Mouse (Mus musculus): Measurements from ENCODE around the gene C6.

C6 gene

DNA sequence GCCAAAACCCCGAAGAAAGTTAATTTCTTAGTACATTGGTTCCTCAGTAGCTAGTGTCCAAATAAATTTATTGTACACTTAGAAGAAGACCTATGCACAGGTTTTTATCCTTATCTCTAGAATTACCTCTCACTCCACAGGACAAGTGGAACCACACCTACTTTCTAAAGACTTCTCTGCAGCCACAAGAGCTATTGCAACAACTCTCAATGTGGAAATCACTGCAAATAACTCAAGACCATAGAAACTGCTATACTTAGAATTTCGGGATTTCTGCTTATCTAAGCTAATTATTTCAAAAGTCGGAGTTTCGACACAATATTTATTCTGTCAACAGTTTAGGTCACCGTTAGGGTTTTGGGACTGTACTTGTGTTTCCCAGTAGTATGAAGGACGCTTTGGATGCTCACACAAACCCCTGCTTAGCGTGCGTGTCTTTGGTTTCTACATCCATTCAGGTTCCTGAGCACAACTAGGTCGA is at the start of gene C6:
TSS of gene C6 (plus strand) at position 346 of the 481 bp plus-strand sequence.
- DNase-seq (ENCODE audit: low read depth, low spot score), result no peak

DNA sequence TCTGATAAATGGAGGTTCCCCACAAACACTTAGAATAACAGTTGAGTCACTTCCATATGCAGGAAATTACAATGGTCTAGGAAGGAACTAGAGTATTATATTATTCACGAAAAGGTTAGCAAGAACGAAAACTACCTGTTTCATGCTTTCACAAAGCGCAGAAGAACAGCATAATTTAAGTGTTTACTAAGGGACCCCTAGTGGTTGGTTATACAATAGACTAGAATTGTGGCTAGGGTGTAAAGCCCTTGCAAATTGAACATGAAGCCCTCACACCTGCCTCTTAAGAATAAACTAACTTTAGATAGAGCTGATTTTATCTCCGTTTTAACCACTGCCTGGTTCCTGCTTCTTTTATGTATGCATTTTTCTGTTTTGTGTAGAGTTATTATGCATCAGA is 29.4 kb upstream of the C6 start:
- no peak for DNase-seq (ENCODE audit: low read depth, low spot score)

DNA sequence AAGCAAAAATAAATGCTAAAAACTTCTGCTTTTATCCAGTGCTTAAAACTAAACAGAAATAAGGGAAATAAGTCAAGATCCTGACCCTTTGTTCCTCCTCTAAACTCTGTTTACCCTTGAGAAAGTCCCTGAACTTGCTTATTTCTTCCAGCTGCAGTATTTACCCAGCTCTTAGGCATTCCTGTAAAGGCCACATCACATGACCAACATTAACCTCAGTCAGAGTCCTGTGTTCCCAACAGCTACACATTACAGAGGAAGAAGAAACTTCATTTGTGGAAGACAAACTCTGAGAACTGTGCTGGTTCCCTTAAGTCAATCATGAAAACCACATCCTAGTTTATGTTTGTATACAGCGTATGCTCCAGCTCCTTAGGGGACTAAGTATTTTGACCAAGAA is 7.2 kb downstream of the C6 start:
- DNase-seq (ENCODE audit: low read depth, low spot score), result no peak

DNA sequence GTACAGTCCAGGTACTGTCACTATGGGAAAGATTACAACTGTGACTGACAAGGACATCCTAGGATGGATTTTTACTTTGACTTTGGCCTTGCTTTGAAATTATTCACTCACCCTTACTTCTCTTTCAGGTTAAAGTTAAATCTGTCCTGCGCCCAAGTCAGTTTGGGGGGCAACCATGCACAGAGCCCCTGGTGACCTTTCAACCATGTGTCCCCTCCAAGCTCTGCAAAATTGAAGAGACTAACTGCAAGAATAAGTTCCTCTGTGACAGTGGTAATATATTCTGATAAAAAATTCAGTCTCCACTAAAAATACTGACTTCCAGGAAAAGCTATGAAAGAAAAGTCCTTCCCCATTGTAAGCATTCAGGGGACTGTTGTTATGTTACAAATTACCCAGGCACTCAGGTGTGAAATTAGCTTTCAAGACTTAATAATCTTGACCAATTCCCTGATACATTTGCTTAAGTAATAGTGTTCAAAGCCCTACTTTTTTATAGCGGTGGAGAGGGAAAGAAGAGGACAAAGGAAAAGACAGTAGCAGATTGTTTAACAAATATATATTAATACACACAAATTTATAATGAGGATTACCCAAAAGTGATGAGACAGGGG is 8.1 kb downstream of the C6 start:
- no peak for DNase-seq (ENCODE audit: low read depth, low spot score)

DNA sequence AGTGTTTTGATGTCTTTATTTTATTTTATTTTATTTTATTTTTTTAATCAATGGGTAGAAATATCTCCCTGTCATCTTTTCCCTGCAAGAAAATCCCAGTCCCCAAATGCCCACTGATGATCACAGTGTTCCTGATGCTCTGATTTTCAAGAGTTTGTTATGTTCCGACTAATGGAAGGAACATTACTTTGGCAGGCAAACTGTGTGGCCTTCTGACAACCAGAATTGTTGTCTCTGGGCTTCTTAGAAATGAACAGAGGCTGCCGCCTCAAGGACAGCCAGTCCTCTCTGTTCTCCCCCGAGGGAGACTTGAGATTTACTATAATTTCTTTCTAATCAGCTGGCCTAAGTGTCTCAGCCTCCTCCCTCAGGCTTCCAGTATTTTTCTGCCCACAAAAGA is 20.7 kb downstream of the C6 start:
- DNase-seq (ENCODE audit: low read depth, low spot score), result no peak

DNA sequence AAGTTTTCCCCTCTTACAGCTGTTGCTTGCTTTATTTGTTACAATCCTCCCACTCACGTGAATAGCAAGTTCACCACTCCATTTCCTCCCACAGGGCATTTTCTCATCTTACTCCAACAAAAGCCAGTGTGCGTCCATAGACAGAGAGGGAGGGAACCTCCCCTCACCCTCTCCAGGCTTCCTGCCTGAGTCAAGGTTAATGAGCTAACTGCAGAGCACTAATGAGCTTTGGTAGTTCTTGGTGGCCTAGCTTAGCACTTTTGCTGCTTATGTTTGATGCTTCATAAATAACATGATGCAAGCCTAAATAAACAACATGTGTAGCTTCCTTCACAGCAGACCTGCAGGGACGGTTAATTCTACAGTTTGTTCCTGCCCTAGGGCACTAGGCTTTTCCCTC is 63.4 kb downstream of the C6 start:
- DNase-seq (ENCODE audit: low read depth, low spot score), result no peak

DNA sequence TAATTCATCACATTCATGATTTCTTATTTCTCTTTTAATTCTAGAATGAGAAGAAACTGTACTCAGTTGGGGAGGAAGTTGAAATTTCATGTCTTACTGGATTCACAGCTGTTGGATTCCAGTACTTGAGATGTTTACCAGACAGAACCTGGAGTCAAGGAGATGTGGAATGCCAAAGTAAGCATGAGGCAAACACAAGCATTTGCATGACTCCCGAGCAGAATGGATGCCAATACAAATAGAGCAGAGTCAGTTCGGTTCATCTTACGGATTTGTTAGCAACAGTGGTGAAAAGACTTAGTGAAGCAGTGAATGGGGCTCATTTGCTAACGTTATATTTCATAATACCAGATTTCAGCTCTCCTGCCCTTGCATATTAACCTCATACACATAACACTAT is 69.9 kb downstream of the C6 start:
- DNase-seq (ENCODE audit: low read depth, low spot score), result no peak

DNA sequence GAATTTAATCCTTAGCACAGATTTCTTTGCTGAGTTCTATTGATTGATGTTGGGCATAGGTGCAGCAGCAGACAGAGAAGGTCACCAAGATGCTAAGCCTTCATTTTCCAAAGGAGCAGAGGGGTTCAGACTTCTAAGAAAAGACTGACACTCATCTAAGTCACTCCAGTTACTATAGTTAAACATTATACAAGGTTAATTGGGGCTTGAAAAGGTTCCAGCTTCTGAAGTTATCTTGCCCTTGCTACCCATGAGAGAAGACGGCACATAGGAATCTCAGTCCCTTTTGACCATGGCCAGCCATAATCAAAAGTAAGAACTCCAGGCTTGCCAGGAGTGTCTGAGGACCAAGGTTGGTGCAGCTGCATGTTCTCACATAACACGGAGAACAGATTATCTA is 77.3 kb downstream of the C6 start:
- no peak for DNase-seq (ENCODE audit: low read depth, low spot score)

DNA sequence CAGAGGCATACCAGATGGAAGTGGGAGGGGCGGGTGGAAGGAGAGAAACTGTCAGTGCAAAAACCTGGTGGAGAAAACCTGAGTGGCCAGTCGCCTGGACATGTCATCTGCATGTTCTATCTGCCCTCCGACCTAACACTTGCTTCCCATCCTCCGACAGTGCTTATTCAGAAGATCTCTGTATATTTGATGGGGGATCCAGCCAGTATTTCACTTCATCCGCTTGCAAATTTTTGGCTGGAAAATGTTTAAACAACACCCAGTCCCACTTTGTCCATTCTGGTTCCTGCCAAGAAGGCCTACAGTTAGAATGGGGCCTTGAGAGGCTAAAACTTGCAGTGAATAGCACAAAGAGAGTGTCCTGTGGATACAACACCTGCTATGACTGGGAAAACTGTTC is 81.2 kb downstream of the C6 start:
- no peak for DNase-seq (ENCODE audit: low read depth, low spot score)

DNA sequence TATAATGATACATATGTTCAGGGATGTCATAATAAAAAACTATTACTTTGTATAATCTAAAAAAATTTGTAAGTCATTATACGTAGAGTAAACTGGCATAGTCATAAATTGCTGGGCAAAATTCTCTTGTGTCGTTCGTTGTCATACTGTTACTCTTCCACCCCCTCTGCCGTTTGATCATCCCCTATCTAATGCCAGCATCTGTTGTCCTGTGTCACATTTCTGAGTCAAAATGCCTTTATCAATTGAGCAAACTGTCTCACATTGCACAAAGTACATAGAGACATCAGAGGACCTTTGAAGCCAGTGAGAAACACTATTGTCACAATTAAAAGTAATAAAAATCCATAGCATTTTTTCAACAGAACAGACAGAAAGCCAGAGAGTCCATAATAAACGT is 88.0 kb downstream of the C6 start:
- DNase-seq (ENCODE audit: low read depth, low spot score), result no peak

DNA sequence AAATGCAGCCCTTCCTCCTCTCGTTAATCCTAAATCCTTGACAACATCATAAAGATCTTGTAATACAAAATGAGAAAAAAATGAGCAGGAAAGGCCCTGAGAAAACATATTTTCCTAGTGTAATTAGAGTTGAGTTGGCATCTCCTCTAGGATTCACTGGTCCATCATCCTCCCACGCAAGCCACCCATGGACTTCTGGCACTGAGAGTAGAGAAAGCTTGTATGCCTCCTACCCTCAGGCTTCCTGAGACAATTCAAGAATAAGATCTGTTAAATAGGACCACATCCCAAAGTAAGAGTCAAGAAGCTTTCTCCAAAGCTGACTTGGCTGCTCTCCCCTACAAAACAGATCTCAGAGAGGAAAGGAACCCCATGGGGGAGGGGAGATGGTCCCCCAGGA is 88.7 kb downstream of the C6 start:
- DNase-seq (ENCODE audit: low read depth, low spot score), result no peak

DNA sequence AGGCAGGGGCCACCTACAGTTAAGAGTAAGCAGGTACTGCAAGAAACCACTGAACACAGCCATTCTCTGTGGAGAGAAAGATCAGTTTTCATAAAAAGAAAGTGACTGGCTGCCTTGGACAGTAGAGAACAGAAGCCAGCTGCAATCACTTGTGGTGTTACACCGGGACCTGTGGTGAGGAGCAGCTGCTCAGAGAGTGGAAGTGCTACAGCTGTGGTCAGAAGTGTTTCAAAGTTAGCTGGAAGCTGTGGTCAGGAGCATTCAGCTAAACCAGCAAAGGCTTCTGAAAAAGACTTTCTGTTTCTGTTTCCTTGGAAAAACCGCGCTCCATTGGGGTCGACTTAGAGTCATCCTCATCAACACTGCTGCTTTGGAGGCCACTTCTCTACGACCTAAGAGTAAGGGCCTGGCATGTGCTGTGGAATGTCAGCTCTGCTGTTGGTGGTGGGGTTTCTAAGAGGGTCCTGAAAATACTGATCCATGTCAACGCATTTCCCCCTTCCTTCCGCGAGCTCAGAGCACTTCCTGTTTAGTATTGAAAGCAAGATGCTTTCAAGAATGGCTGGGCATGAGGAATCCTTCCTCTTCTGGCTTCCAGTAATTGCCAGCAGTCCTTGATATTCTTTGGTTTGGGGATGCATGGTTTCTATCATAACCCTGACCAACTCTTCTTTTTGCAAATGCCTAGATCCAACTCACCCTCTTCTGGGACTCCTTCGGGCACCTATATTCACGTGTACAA is 89.9 kb downstream of the C6 start:
- DNase-seq (ENCODE audit: low read depth, low spot score), result no peak

DNA sequence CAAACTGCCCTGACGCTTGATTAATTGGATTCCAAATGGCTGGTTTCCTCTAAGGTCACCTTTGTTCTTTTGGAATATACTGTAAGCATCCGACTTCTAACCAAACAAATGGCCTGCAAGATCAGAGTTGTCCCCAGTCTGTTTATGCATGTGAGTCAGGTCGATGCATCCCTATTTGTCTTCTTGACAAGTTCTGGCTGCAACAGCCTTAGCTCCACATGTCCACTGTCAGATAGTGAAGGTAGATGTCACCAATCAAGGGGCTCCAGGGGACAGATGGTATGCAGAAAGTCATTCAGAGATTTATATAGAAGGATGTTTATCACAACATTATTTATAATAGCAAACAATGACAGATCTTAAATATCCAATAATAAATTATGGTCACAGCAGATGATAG is 91.5 kb downstream of the C6 start:
- no peak for DNase-seq (ENCODE audit: low read depth, low spot score)

DNA sequence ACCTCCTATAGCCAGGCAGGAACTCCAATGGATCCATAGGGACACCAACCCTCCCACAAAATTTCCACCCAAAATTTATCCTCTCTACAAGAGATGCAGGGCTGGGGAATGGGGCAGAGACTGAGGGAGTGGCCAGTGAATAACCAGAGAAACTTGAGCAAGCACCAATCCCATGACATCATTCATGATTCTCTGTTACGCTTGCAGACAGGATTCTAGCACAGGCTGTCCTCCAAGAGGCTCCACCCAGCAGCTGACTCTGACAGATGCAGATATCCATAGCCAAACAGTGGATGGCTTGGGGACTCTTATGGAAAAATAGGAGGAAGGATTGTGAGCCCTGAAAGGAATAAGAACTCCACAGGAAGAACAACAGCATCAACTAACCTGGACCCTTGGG is 94.2 kb downstream of the C6 start:
- no peak for DNase-seq (ENCODE audit: low read depth, low spot score)

DNA sequence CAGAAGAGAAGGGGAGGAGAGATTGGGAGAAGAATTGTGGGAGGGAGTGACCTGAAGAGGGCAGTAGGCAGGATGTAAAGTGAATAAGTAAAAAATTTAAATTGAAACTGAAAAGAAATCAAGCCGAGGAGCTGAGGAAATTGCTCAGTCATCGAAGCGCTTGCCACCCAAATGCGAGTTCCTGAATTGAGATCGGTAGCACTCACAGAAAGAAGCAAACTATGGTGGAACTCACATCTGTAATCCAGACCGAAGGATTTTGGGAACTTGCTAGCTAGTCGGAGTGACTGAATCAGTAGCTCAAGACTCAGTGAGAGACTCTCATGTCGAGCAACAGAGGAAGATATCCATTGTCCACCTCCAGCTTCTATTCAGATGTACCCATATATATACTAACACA is 94.8 kb downstream of the C6 start:
- no peak for DNase-seq (ENCODE audit: low read depth, low spot score)

DNA sequence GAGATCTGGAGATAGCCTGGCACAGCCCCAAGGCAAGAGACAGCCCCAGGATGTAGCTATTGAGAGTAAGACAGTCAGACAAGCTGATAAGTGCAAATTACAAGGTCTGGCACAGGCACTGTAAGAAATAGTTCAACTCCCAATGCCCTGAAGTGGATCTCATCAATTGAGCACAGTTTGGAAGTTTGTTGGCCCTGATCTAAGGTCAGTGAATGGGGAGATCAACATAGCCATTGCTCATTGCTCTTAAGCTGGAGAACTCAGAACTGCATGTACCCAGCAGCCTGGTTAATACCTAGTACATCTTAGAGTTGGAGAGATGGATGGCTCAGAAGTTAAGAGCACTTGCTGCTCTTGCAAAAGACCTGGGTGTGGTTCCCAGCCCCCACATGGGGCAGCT is 100.8 kb downstream of the C6 start:
- no peak for DNase-seq (ENCODE audit: low read depth, low spot score)

DNA sequence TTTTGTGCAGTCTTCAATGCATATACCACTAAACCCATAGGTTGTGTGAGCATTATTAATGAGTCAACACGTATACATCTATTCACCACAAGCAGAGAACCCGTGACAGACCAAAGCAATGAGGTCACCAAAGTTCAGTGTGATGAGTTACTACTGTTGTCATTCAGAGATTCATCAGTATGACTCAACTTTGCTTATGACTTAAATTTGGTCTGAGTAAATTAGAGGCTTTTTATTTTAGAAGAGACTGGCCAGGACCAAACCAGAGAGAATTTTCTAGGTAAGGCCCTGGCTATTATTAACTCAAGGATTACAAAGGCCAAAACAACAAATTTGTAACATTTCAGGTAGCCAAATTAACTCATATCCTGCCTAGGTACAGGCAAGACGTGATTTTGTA is 109.4 kb downstream of the C6 start:
- DNase-seq (ENCODE audit: low read depth, low spot score), result no peak

DNA sequence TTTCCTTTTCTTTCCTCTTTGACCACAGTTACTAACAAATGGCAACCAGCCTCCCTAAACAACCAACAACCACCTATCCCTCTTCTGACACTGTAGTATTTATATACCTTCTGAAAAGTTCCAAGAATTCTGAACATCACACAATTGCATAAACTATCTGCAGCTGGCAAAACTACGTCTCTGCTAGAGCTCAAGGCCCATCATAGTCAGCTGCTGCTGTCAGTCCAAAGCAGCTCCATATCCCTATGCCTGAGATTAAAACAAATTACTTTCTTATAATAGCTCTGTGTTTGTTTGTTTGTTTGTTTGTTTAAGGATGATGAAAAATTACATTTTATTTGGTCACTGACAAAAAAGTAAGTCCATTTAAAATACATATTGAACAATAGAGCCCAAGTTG is 123.0 kb downstream of the C6 start:
- DNase-seq (ENCODE audit: low read depth, low spot score), result no peak
